Mouse (Mus musculus): ENCODE data around the gene Cdh6. TPM values are rescaled to one million over a fixed set of nuclear protein-coding genes. Genes with fewer than 3 reads are reported as not detected.

Cdh6 gene
- polyA plus RNA-seq, 1 experiment = 0.01 TPM

- DNase-seq = no peak
- Histone ChIP-seq H3K27ac (ENCODE audit: control insufficient read depth, insufficient read depth, low read length) (no peak overlapping the region), H3K36me3 (ENCODE audit: control insufficient read depth, insufficient read depth, low read length) (no peaks in the 10 kb centered on the region), H3K4me3 (ENCODE audit: control insufficient read depth, insufficient read depth, low read length) (no peak overlapping the region), H3K4me1 (replicated peaks; ENCODE audit: control insufficient read depth, insufficient read depth, low read length) (no peaks in the 10 kb centered on the region), H3K27me3 (ENCODE audit: control insufficient read depth, insufficient read depth, low read length) (no peaks in the 10 kb centered on the region)
- TF ChIP-seq POLR2A (IDR thresholded peaks at IDR 0.05; ENCODE audit: control insufficient read depth, extremely low read depth, insufficient read depth, low read length, poor library complexity) (no peak), CTCF (IDR thresholded peaks at IDR 0.05; ENCODE audit: borderline replicate concordance, control insufficient read depth, extremely low read depth, insufficient read depth, low read length, poor library complexity) (no peak)
- WGBS = 68% methylated on average over 4 of the region's 4 CpGs
Measured at GRCm38 (mm10) chr15:13074047-13074446, 99.4 kb downstream of the Cdh6 start.

- TF ChIP-seq POLR2A (IDR thresholded peaks at IDR 0.05; ENCODE audit: control insufficient read depth, extremely low read depth, insufficient read depth, low read length, poor library complexity) (no peak), CTCF (IDR thresholded peaks at IDR 0.05; ENCODE audit: borderline replicate concordance, control insufficient read depth, extremely low read depth, insufficient read depth, low read length, poor library complexity) (no peak)
- H3K36me3 ChIP-seq (ENCODE audit: control insufficient read depth, insufficient read depth, low read length) = no peaks in the 10 kb centered on the region
- no peaks in the 10 kb centered on the region for H3K4me1 ChIP-seq (replicated peaks; ENCODE audit: control insufficient read depth, insufficient read depth, low read length)
- H3K4me3 ChIP-seq (ENCODE audit: control insufficient read depth, insufficient read depth, low read length) = no peak overlapping the region
- H3K27ac ChIP-seq (ENCODE audit: control insufficient read depth, insufficient read depth, low read length) = no peak overlapping the region
- DNase-seq = no peak
- H3K27me3 ChIP-seq (ENCODE audit: control insufficient read depth, insufficient read depth, low read length) = no peaks in the 10 kb centered on the region
Measured at GRCm38 (mm10) chr15:13068213-13068516, 105.3 kb downstream of the Cdh6 start.

GRCm38 (mm10) chr15:13067429-13068212 is 105.9 kb downstream of the Cdh6 start:
- H3K4me3 ChIP-seq (ENCODE audit: control insufficient read depth, insufficient read depth, low read length) = no peak overlapping the region
- H3K4me1 ChIP-seq (replicated peaks; ENCODE audit: control insufficient read depth, insufficient read depth, low read length) = no peaks in the 10 kb centered on the region
- H3K27ac ChIP-seq (ENCODE audit: control insufficient read depth, insufficient read depth, low read length) = no peak overlapping the region
- TF ChIP-seq CTCF (IDR thresholded peaks at IDR 0.05; ENCODE audit: borderline replicate concordance, control insufficient read depth, extremely low read depth, insufficient read depth, low read length, poor library complexity) (no peak), POLR2A (IDR thresholded peaks at IDR 0.05; ENCODE audit: control insufficient read depth, extremely low read depth, insufficient read depth, low read length, poor library complexity) (no peak)
- WGBS = 48% methylated on average over 20 of the region's 20 CpGs
- no peaks in the 10 kb centered on the region for H3K27me3 ChIP-seq (ENCODE audit: control insufficient read depth, insufficient read depth, low read length)
- no peak for DNase-seq
- H3K36me3 ChIP-seq (ENCODE audit: control insufficient read depth, insufficient read depth, low read length) = no peaks in the 10 kb centered on the region

GRCm38 (mm10) chr15:13066765-13067164 is 106.7 kb downstream of the Cdh6 start:
- no peak for TF ChIP-seq CTCF (IDR thresholded peaks at IDR 0.05; ENCODE audit: borderline replicate concordance, control insufficient read depth, extremely low read depth, insufficient read depth, low read length, poor library complexity)
- TF ChIP-seq POLR2A (IDR thresholded peaks at IDR 0.05; ENCODE audit: control insufficient read depth, extremely low read depth, insufficient read depth, low read length, poor library complexity) = no peak
- H3K27ac ChIP-seq (ENCODE audit: control insufficient read depth, insufficient read depth, low read length) = no peak overlapping the region
- no peak for DNase-seq
- no peaks in the 10 kb centered on the region for H3K36me3 ChIP-seq (ENCODE audit: control insufficient read depth, insufficient read depth, low read length)
- WGBS = 62% methylated on average over 9 of the region's 9 CpGs
- H3K4me1 ChIP-seq (replicated peaks; ENCODE audit: control insufficient read depth, insufficient read depth, low read length) = no peaks in the 10 kb centered on the region
- no peaks in the 10 kb centered on the region for H3K27me3 ChIP-seq (ENCODE audit: control insufficient read depth, insufficient read depth, low read length)
- no peak overlapping the region for H3K4me3 ChIP-seq (ENCODE audit: control insufficient read depth, insufficient read depth, low read length)

GRCm38 (mm10) chr15:13063633-13064032 is 109.8 kb downstream of the Cdh6 start:
- H3K27ac ChIP-seq (ENCODE audit: control insufficient read depth, insufficient read depth, low read length) = no peak overlapping the region
- no peaks in the 10 kb centered on the region for H3K27me3 ChIP-seq (ENCODE audit: control insufficient read depth, insufficient read depth, low read length)
- whole genome bisulfite sequencing = 97% methylated on average over 13 of the region's 13 CpGs
- no peak for TF ChIP-seq POLR2A (IDR thresholded peaks at IDR 0.05; ENCODE audit: control insufficient read depth, extremely low read depth, insufficient read depth, low read length, poor library complexity)
- no peak for TF ChIP-seq CTCF (IDR thresholded peaks at IDR 0.05; ENCODE audit: borderline replicate concordance, control insufficient read depth, extremely low read depth, insufficient read depth, low read length, poor library complexity)
- H3K36me3 ChIP-seq (ENCODE audit: control insufficient read depth, insufficient read depth, low read length) = no peaks in the 10 kb centered on the region
- no peak for DNase-seq
- no peaks in the 10 kb centered on the region for H3K4me1 ChIP-seq (replicated peaks; ENCODE audit: control insufficient read depth, insufficient read depth, low read length)
- no peak overlapping the region for H3K4me3 ChIP-seq (ENCODE audit: control insufficient read depth, insufficient read depth, low read length)

- no peaks in the 10 kb centered on the region for H3K4me1 ChIP-seq (replicated peaks; ENCODE audit: control insufficient read depth, insufficient read depth, low read length)
- TF ChIP-seq POLR2A (IDR thresholded peaks at IDR 0.05; ENCODE audit: control insufficient read depth, extremely low read depth, insufficient read depth, low read length, poor library complexity) = no peak
- no peak for TF ChIP-seq CTCF (IDR thresholded peaks at IDR 0.05; ENCODE audit: borderline replicate concordance, control insufficient read depth, extremely low read depth, insufficient read depth, low read length, poor library complexity)
- H3K27me3 ChIP-seq (ENCODE audit: control insufficient read depth, insufficient read depth, low read length) = no peaks in the 10 kb centered on the region
- no peak overlapping the region for H3K27ac ChIP-seq (ENCODE audit: control insufficient read depth, insufficient read depth, low read length)
- 89% methylated on average over 5 of the region's 5 CpGs for WGBS
- no peak overlapping the region for H3K4me3 ChIP-seq (ENCODE audit: control insufficient read depth, insufficient read depth, low read length)
- no peaks in the 10 kb centered on the region for H3K36me3 ChIP-seq (ENCODE audit: control insufficient read depth, insufficient read depth, low read length)
- DNase-seq = no peak
Measured at GRCm38 (mm10) chr15:13057728-13058127, 115.7 kb downstream of the Cdh6 start.

GRCm38 (mm10) chr15:13057302-13057701 is 116.2 kb downstream of the Cdh6 start:
- DNase-seq = no peak
- no peaks in the 10 kb centered on the region for H3K27me3 ChIP-seq (ENCODE audit: control insufficient read depth, insufficient read depth, low read length)
- WGBS = 97% methylated on average over 10 of the region's 10 CpGs
- H3K4me3 ChIP-seq (ENCODE audit: control insufficient read depth, insufficient read depth, low read length) = no peak overlapping the region
- no peak overlapping the region for H3K27ac ChIP-seq (ENCODE audit: control insufficient read depth, insufficient read depth, low read length)
- H3K4me1 ChIP-seq (replicated peaks; ENCODE audit: control insufficient read depth, insufficient read depth, low read length) = no peaks in the 10 kb centered on the region
- no peaks in the 10 kb centered on the region for H3K36me3 ChIP-seq (ENCODE audit: control insufficient read depth, insufficient read depth, low read length)
- TF ChIP-seq CTCF (IDR thresholded peaks at IDR 0.05; ENCODE audit: borderline replicate concordance, control insufficient read depth, extremely low read depth, insufficient read depth, low read length, poor library complexity) (no peak), POLR2A (IDR thresholded peaks at IDR 0.05; ENCODE audit: control insufficient read depth, extremely low read depth, insufficient read depth, low read length, poor library complexity) (no peak)
